Mouse (Mus musculus): ENCODE measurements around the gene Fgfr4.

- no peak for TF ChIP-seq CTCF (conservative IDR thresholded peaks at IDR 0.05; ENCODE audit: low read length)
- TF ChIP-seq POU5F1 (IDR thresholded peaks at IDR 0.05; ENCODE audit: borderline replicate concordance, low read length), result no peak
Measured at GRCm38 (mm10) chr13:55162365-55162764, 9.9 kb downstream of the Fgfr4 start.
